Mouse (Mus musculus): ENCODE results near the gene Foxj1.

DNA sequence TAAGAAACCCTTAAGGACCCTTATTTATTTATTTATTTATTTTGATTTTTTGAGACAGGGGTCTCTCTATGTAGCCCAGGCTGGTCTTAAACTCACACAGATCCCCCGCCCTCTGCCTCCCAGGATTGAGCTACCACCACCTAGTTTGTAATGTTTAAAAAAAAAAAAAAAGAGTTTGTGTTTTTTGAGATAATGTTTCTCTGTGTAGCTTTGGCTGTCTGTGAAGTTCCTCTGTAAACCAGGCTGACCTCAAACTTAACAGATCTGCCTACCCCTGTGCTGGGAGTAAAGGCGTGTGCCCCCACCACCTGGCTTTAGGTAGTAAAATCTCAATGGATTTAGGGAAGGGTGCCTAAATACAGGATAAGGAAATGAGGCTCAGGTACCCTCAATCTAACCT, 30.9 kb upstream of the Foxj1 start:
- TF ChIP-seq POLR2A (IDR thresholded peaks at IDR 0.05; ENCODE audit: insufficient read depth, low read length), result no peak
- no peak for TF ChIP-seq CTCF (IDR thresholded peaks at IDR 0.05; ENCODE audit: low read depth, low read length)
